Mouse (Mus musculus): ENCODE results near the gene Tent5b.

GRCm38 (mm10) chr4:133536081-133536480, 56.1 kb downstream of the Tent5b start:
- TF ChIP-seq POLR2A (IDR thresholded peaks at IDR 0.05; ENCODE audit: low read depth, low read length) (no peak), CTCF (IDR thresholded peaks at IDR 0.05; ENCODE audit: extremely low read depth, insufficient read length, insufficient replicate concordance, low read depth, low read length) (no peak)

All from small intestine, adult 2 months (tissue).